ENCODE assay signal across 8 mouse cellular contexts in the genomic region with DNA sequence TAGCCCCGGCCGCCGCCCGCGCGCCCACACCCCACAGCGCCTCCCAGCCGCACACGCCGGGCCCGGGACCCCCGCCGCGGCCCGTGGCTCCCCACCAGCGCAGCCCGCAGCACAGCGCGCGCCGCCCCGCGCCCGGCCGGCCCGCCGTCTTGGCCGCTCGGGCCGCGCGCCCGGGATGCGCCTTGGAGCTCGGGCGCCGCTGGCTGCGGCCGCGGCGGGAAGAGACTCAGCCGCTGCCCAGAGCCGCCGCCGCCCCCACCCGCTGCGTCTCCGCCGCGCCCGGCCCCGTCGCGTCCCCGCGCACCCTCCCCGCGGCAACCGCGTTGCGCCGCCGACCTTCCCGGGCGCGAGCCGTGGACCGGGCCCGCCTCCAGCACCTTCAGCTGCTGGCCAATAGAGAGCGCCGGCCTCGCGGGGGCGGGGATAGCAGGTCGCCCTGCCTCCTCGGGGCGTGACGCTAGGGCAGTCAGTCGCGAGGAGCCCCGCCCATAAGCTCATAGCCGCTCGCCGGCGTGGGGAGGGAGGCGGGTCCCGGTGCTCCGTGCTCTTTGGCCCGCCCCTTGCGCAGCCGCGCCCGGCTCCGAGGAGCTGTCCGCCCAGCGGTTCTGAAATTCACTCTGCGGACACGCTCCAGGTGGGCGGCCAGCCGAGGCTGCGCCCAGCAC. TPM values are rescaled to one million over a fixed set of nuclear protein-coding genes. Genes with fewer than 3 reads are reported as not detected.
DNase-seq lines count a peak whose midpoint lies in the region; ATAC-seq and TF ChIP-seq lines count a peak whose summit lies in the region.

No protein-coding gene starts in this region.

- under 1% methylated on average over 77 of the region's 101 CpGs for WGBS in limb, embryonic 12.5 days
- WGBS in midbrain, embryonic 15.5 days: under 1% methylated on average over 85 of the region's 101 CpGs

- no peak for TF ChIP-seq CTCF in embryonic fibroblast, embryonic 13.5 days (IDR thresholded peaks at IDR 0.05; ENCODE audit: borderline replicate concordance, insufficient read depth, low read length)

- peak; percentile 76 for DNase-seq in 3T3-L1 (ENCODE audit: low read depth, low spot score)
- peak; percentile 99 for DNase-seq in brain, adult 2 months (ENCODE audit: low read depth, low spot score)
- peak; percentile 87 for DNase-seq in heart, adult 8-10 months (ENCODE audit: low spot score)
- peak; percentile 96 for DNase-seq in kidney, adult 8-10 months
- peak; percentile 44 to 86 for DNase-seq in spleen, postnatal 10 days (ENCODE audit: low spot score in 2 of 2)

- no peak for TF ChIP-seq POLR2A in embryonic fibroblast, embryonic 13.5 days (IDR thresholded peaks at IDR 0.05; ENCODE audit: low read depth, low read length)

- no peaks in the 10 kb centered on the region for H3K4me1 ChIP-seq in embryonic fibroblast, embryonic 13.5 days (ENCODE audit: control insufficient read depth, insufficient read depth, low read length)
- H3K4me1 ChIP-seq in limb, embryonic 12.5 days (replicated peaks): peaks cover 17% of the 10 kb centered on the region
- H3K4me1 ChIP-seq in midbrain, embryonic 15.5 days: peaks cover 49% of the 10 kb centered on the region

- H3K4me2 ChIP-seq in limb, embryonic 12.5 days: peak overlapping the region; percentile 96
- peak overlapping the region; percentile 93 for H3K4me2 ChIP-seq in midbrain, embryonic 15.5 days

- peaks cover 41% of the 10 kb centered on the region for H3K27me3 ChIP-seq in limb, embryonic 12.5 days
- no peaks in the 10 kb centered on the region for H3K27me3 ChIP-seq in midbrain, embryonic 15.5 days (replicated peaks)

- peak; percentile 97 for ATAC-seq in limb, embryonic 12.5 days (ENCODE audit: insufficient number of reproducible peaks, insufficient read depth, low FRiP score, low TSS enrichment, low read depth)
- peak; percentile 97 for ATAC-seq in midbrain, embryonic 15.5 days (replicated peaks)

- no peak overlapping the region for H3K27ac ChIP-seq in embryonic fibroblast, embryonic 13.5 days (ENCODE audit: insufficient read depth, low read length)
- no peak overlapping the region for H3K27ac ChIP-seq in limb, embryonic 12.5 days
- H3K27ac ChIP-seq in midbrain, embryonic 15.5 days: peak overlapping the region; percentile 81

- H3K4me3 ChIP-seq in embryonic fibroblast, embryonic 13.5 days (ENCODE audit: insufficient read depth, low read length): peak overlapping the region; percentile 26; the same call in 1 of the 2 replicates
- peak overlapping the region; percentile 65 for H3K4me3 ChIP-seq in limb, embryonic 12.5 days (replicated peaks)
- H3K4me3 ChIP-seq in midbrain, embryonic 15.5 days: peak overlapping the region; percentile 88

- H3K36me3 ChIP-seq in limb, embryonic 12.5 days: no peaks in the 10 kb centered on the region
- H3K36me3 ChIP-seq in midbrain, embryonic 15.5 days (replicated peaks): no peaks in the 10 kb centered on the region

- H3K9me3 ChIP-seq in limb, embryonic 12.5 days: no peaks in the 10 kb centered on the region
- no peaks in the 10 kb centered on the region for H3K9me3 ChIP-seq in midbrain, embryonic 15.5 days

- peak overlapping the region; percentile 65 for H3K9ac ChIP-seq in limb, embryonic 12.5 days (replicated peaks)
- H3K9ac ChIP-seq in midbrain, embryonic 15.5 days: peak overlapping the region; percentile 81

RNA-seq across cellular contexts. Expression of a gene that starts 5.2 kb away (rescaled TPM):
- polyA plus RNA-seq in embryonic fibroblast, embryonic 13.5 days (2011; ENCODE audit: insufficient read length, low read depth, missing spikeins): 0.42 and 0.80 TPM in 2 replicates
- total RNA-seq in heart, adult 8-10 months (2022): under 1 TPM; 0.41 to 0.66 (median 0.59) TPM
- 1.3 and 1.7 TPM in 2 replicates for polyA plus RNA-seq in limb, embryonic 12.5 days (2016; fragmentation: Nextera tagmentation; extraction: Ambion mirVana)
- 15.3 and 15.8 TPM in 2 replicates for polyA plus RNA-seq in midbrain, embryonic 15.5 days (2015; fragmentation: Nextera tagmentation; extraction: Ambion mirVana)

Comparison
In these comparisons a context has a peak if more than half of its experiments do, and no peak if none do; other contexts are left out.
1. H3K4me3 ChIP-seq: peak in every context shown above with its lines; median percentile 88 in midbrain, embryonic 15.5 days; 65 in limb, embryonic 12.5 days; 26 in embryonic fibroblast, embryonic 13.5 days.